Mouse (Mus musculus) heart, embryonic 16.5 days (tissue): ENCODE measurements around the gene Yif1b. TPM values are rescaled to one million over a fixed set of nuclear protein-coding genes. Genes with fewer than 3 reads are reported as not detected.

Source experiments
- ATAC-seq: fragments of 200-750 bp; cut with Nextera tagmentation; replicated peaks from 2 replicates; pipeline ENCODE4 v1.8.0; 2017; ENCODE audit warnings: moderate number of reproducible peaks; ENCODE audit not compliant: insufficient read depth, low FRiP score; ENCODE audit errors: extremely low read depth
- H3K27ac ChIP-seq: fragments of 300-500 bp; sonication (generic); 2 replicates; pipeline ENCODE4 v1.5.1; 2014; ENCODE audit warnings: mild to moderate bottlenecking, low read length, control low read depth, moderate library complexity
- H3K27me3 ChIP-seq: fragments of 300-500 bp; sonication (generic); 2 replicates; pipeline ENCODE4 v1.6.1; 2014; ENCODE audit warnings: low read length, mixed read lengths; ENCODE audit not compliant: control insufficient read depth, insufficient read depth
- H3K36me3 ChIP-seq: fragments of 300-500 bp; sonication (generic); 2 replicates; pipeline ENCODE4 v1.6.1; 2014; ENCODE audit not compliant: control insufficient read depth, insufficient read depth
- H3K4me1 ChIP-seq: fragments of 300-500 bp; sonication (generic); 2 replicates; pipeline ENCODE4 v1.6.1; 2014; ENCODE audit warnings: low read length, mixed read lengths; ENCODE audit not compliant: control insufficient read depth, insufficient read depth
- H3K4me2 ChIP-seq: fragments of 300-500 bp; sonication (generic); 2 replicates; pipeline ENCODE4 v1.6.1; 2014; ENCODE audit warnings: low read depth, mild to moderate bottlenecking, control low read depth, low read length
- H3K4me3 ChIP-seq: fragments of 300-500 bp; sonication (generic); 2 replicates; pipeline ENCODE4 v1.5.1; 2014; ENCODE audit warnings: mild to moderate bottlenecking, control low read depth, low read length
- H3K9ac ChIP-seq: fragments of 300-500 bp; sonication (generic); 2 replicates; pipeline ENCODE4 v1.6.1; 2014; ENCODE audit warnings: low read length, control low read depth
- H3K9me3 ChIP-seq: fragments of 300-500 bp; sonication (generic); replicated peaks from 2 replicates; pipeline ENCODE4 v1.6.1; 2016; ENCODE audit warnings: low read length; ENCODE audit not compliant: control insufficient read depth
- WGBS: fragments of 180-500 bp; shearing (Covaris S2); extraction: QIAGEN DNeasy Blood & Tissue Kit; methylation state at CpG from one replicate; pipeline ENCODE4 v1.1.7; 2014; 5-methylcytosine and 5-hydroxymethylcytosine counted together
- polyA plus RNA-seq: library from polyadenylated mRNA; unstranded; fragments of >200 nt; fragmentation: Nextera tagmentation; extraction: Ambion mirVana; gene quantifications from 2 replicates; pipeline ENCODE4 v1.2.1, GENCODE M21; 2015

Yif1b gene
- polyA plus RNA-seq, 1 experiment from 2014 or later: 116 TPM

- Histone ChIP-seq H3K4me3 (peak overlapping the region; percentile 74), H3K9me3 (no peaks in the 10 kb centered on the region), H3K36me3 (no peaks in the 10 kb centered on the region), H3K27me3 (no peaks in the 10 kb centered on the region), H3K4me2 (peak overlapping the region; percentile 92), H3K27ac (no peak overlapping the region; the same call in 1 of the 2 replicates), H3K9ac (peak overlapping the region; percentile 85), H3K4me1 (peaks cover 4% of the 10 kb centered on the region; the same call in 1 of the 2 replicates)
- ATAC-seq: peak; percentile 5; the same call in 1 of the 2 replicates
- 11% methylated on average over 21 of the region's 21 CpGs for WGBS
These were observed 44.0 kb downstream of the Yif1b start for GRCm38 (mm10) chr7:29282074-29282554.

- Histone ChIP-seq H3K9me3 (no peaks in the 10 kb centered on the region), H3K27me3 (peaks cover 5% of the 10 kb centered on the region; the same call in 1 of the 2 replicates), H3K4me2 (no peak overlapping the region), H3K4me3 (no peak overlapping the region), H3K9ac (no peak overlapping the region), H3K36me3 (no peaks in the 10 kb centered on the region), H3K4me1 (peaks cover 4% of the 10 kb centered on the region; the same call in 1 of the 2 replicates), H3K27ac (no peak overlapping the region)
- WGBS: 68% methylated on average over 4 of the region's 4 CpGs
- no peak for ATAC-seq
These were observed 45.7 kb downstream of the Yif1b start for GRCm38 (mm10) chr7:29283876-29284275.

GRCm38 (mm10) chr7:29284523-29284922 lies 46.4 kb downstream of the Yif1b start:
- no peak overlapping the region for H3K4me2 ChIP-seq
- peaks cover 5% of the 10 kb centered on the region; the same call in 1 of the 2 replicates for H3K27me3 ChIP-seq
- no peak overlapping the region for H3K27ac ChIP-seq
- no peaks in the 10 kb centered on the region for H3K9me3 ChIP-seq
- H3K4me3 ChIP-seq: no peak overlapping the region
- WGBS: 87% methylated on average over 6 of the region's 6 CpGs
- no peak overlapping the region for H3K9ac ChIP-seq
- no peaks in the 10 kb centered on the region for H3K36me3 ChIP-seq
- H3K4me1 ChIP-seq: peaks cover 4% of the 10 kb centered on the region; the same call in 1 of the 2 replicates
- no peak for ATAC-seq

DNA sequence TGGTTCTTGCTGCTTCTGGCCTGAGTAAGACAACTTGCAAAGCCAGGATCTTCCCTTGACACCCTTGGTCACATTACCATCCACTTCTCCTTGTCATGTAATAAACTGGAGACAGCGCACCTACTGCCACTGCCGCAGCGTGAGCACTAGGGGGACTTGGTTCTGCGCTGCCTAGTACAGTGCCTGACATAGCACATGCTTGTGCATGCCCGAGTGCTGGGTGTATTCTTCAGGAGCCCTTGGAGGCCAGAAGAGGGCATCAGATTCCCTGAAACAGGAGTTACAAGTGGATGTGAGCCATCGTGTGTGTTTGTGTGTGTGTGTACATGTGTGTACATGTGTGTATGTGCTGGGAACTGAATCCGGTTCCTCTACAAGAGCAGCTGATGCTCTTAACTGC lies 49.4 kb downstream of the Yif1b start:
- 82% methylated on average over 7 of the region's 7 CpGs for WGBS
- peaks cover 5% of the 10 kb centered on the region; the same call in 1 of the 2 replicates for H3K27me3 ChIP-seq
- no peak overlapping the region for H3K9ac ChIP-seq
- no peak for ATAC-seq
- no peaks in the 10 kb centered on the region for H3K9me3 ChIP-seq
- H3K27ac ChIP-seq: no peak overlapping the region
- peaks cover 9% of the 10 kb centered on the region for H3K4me1 ChIP-seq
- H3K4me3 ChIP-seq: no peak overlapping the region
- H3K4me2 ChIP-seq: no peak overlapping the region
- no peaks in the 10 kb centered on the region for H3K36me3 ChIP-seq

GRCm38 (mm10) chr7:29288079-29288478 lies 50.0 kb downstream of the Yif1b start:
- Histone ChIP-seq H3K36me3 (no peaks in the 10 kb centered on the region), H3K4me3 (no peak overlapping the region), H3K27ac (no peak overlapping the region), H3K4me2 (no peak overlapping the region), H3K9ac (no peak overlapping the region), H3K27me3 (peaks cover 5% of the 10 kb centered on the region; the same call in 1 of the 2 replicates), H3K9me3 (no peaks in the 10 kb centered on the region), H3K4me1 (peaks cover 15% of the 10 kb centered on the region)
- 79% methylated on average over 2 of the region's 2 CpGs for WGBS
- no peak for ATAC-seq

DNA sequence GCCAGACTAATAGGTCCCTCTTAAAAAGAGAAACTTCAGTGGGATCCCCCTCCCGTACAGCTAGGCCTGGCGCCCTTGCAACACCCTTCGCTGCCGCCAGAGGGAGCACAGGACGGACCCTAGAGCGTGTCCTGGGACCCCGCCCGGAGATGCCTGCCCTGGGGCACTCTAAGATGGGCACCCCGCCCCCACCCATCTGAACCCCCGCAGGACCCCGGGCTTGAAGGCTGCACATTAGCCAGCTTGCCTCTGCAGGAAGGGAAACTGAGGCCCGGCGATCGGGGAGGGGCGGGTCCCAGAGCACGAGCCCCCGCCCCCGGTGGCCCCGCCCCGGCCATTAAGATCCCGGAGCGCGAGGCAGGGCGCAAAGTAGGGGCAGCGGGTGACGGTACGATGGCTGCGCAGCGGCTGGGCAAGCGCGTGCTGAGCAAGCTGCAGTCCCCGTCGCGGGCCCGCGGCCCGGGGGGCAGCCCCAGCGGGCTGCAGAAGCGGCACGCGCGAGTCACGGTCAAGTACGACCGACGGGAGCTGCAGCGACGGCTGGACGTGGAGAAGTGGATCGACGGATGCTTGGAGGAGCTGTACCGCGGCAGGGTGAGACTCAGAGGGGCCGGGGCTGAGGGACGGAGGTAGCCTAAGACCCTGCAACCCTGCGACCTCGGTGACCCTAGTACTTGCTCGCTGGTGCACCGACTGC lies 51.0 kb downstream of the Yif1b start, which contains the start of gene Ppp1r14a:
TSS of gene Ppp1r14a (plus strand) at position 367 of the 697 bp plus-strand sequence.
- WGBS: 1% methylated on average over 59 of the region's 59 CpGs
- Histone ChIP-seq H3K4me1 (peaks cover 19% of the 10 kb centered on the region), H3K36me3 (no peaks in the 10 kb centered on the region), H3K4me2 (peak within 1 kb of the TSS; percentile 92), H3K4me3 (peak within 1 kb of the TSS; percentile 72), H3K9me3 (no peaks in the 10 kb centered on the region), H3K27ac (peak within 1 kb of the TSS; percentile 68), H3K9ac (peak within 1 kb of the TSS; percentile 78), H3K27me3 (peaks cover 5% of the 10 kb centered on the region; the same call in 1 of the 2 replicates)
- ATAC-seq: peak; percentile 46

DNA sequence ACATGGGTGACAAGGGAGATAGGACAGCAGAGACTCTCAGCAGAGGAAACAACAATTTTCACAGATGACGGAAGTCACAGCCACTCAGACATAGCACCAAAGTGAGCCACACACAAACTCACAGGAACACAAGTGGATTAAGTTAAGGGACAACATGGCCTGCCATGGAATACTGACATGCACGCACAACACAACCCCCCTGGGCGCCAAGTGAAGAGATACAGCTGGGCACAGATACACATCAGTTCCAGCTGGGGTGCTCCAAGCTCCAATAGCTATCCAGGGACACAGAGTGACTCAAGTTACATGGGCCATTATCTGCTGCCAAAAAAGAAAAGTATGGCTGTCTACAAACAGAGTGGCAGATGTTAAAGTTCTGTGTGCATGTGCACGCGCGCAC lies 51.7 kb downstream of the Yif1b start:
- WGBS: 71% methylated on average over 6 of the region's 6 CpGs
- H3K27me3 ChIP-seq: peaks cover 5% of the 10 kb centered on the region; the same call in 1 of the 2 replicates
- no peaks in the 10 kb centered on the region for H3K9me3 ChIP-seq
- peak overlapping the region; percentile 72 for H3K4me3 ChIP-seq
- H3K9ac ChIP-seq: peak overlapping the region; percentile 78
- H3K4me1 ChIP-seq: peaks cover 19% of the 10 kb centered on the region
- H3K27ac ChIP-seq: peak overlapping the region; percentile 68
- no peaks in the 10 kb centered on the region for H3K36me3 ChIP-seq
- peak overlapping the region; percentile 92 for H3K4me2 ChIP-seq
- no peak for ATAC-seq

- H3K4me2 ChIP-seq: peak overlapping the region; percentile 92
- no peak for ATAC-seq
- no peaks in the 10 kb centered on the region for H3K9me3 ChIP-seq
- no peaks in the 10 kb centered on the region for H3K36me3 ChIP-seq
- WGBS: 57% methylated on average over 11 of the region's 11 CpGs
- H3K4me1 ChIP-seq: peaks cover 19% of the 10 kb centered on the region
- peak overlapping the region; percentile 56 for H3K27ac ChIP-seq
- H3K27me3 ChIP-seq: peaks cover 5% of the 10 kb centered on the region; the same call in 1 of the 2 replicates
- peak overlapping the region; percentile 9; the same call in 1 of the 2 replicates for H3K4me3 ChIP-seq
- peak overlapping the region; percentile 35 for H3K9ac ChIP-seq
These were observed 52.8 kb downstream of the Yif1b start for GRCm38 (mm10) chr7:29290691-29291485.
